Mouse (Mus musculus) MEL (cell line): Measurements from ENCODE around the gene Wrb.

ENCODE experiments used
- CTCF ChIP-seq, 3 experiments: IDR thresholded peaks in 2 of 3; conservative IDR thresholded peaks in 1 of 3; 2 replicates each; pipeline ENCODE4 v1.5.1; 2011 to 2012; ENCODE audit warnings: low read length in 3 of 3, low read depth in 2 of 3, mild to moderate bottlenecking in 2 of 3, improper control_type of control experiment in 1 of 3, inconsistent platforms in 1 of 3, mixed read lengths in 1 of 3, moderate library complexity in 1 of 3; ENCODE audit not compliant: control insufficient read depth in 1 of 3, insufficient read depth in 1 of 3, poor library complexity in 1 of 3, severe bottlenecking in 1 of 3
- EP300 ChIP-seq, 2 experiments: IDR thresholded peaks; 2 replicates each; pipeline ENCODE4 v1.6.1; 2011; ENCODE audit warnings: improper control_type of control experiment in 2 of 2, low read length in 2 of 2, low read depth in 1 of 2, mild to moderate bottlenecking in 1 of 2
- GATA1 ChIP-seq: IDR thresholded peaks from 2 replicates; pipeline ENCODE4 v1.6.1; 2011; ENCODE audit warnings: low read depth, low read length, improper control_type of control experiment
- KAT2A ChIP-seq: conservative IDR thresholded peaks from 2 replicates; pipeline ENCODE4 v1.6.1; 2012; ENCODE audit warnings: low read depth, low read length, improper control_type of control experiment, inconsistent platforms
- MEF2A ChIP-seq: IDR thresholded peaks from 2 replicates; pipeline ENCODE4 v1.6.1; 2014; ENCODE audit warnings: low read depth, mild to moderate bottlenecking, inconsistent platforms, low read length, improper control_type of control experiment; ENCODE audit not compliant: poor library complexity, insufficient replicate concordance, severe bottlenecking; ENCODE audit errors: extremely low read depth
- MXI1 ChIP-seq: IDR thresholded peaks from 2 replicates; pipeline ENCODE4 v1.6.1; 2011; ENCODE audit warnings: mild to moderate bottlenecking, low read depth, low read length, improper control_type of control experiment
- NELFE ChIP-seq: IDR thresholded peaks from 2 replicates; pipeline ENCODE4 v1.6.1; 2011; ENCODE audit warnings: low read depth, low read length, improper control_type of control experiment

GRCm38 (mm10) chr16:96158511-96159080, 13.4 kb downstream of the Wrb start:
- TF ChIP-seq MXI1: no peak
- TF ChIP-seq GATA1: no peak
- no peak for TF ChIP-seq MEF2A
- no peak for TF ChIP-seq NELFE
- no peak for TF ChIP-seq CTCF (IDR thresholded peaks at IDR 0.05 in 2 of 3, conservative IDR thresholded peaks at IDR 0.05 in 1 of 3; ENCODE audit: control insufficient read depth in 1 of 3, insufficient read depth in 1 of 3, low read depth in 2 of 3, low read length in 3 of 3, poor library complexity in 1 of 3, severe bottlenecking in 1 of 3)
- no peak for TF ChIP-seq EP300 (IDR thresholded peaks at IDR 0.05; ENCODE audit: low read depth in 1 of 2, low read length in 2 of 2)
- TF ChIP-seq KAT2A: no peak
